Mouse (Mus musculus) large intestine, adult 2 months (tissue): ENCODE measurements around the gene Steap1. TPM values are rescaled to one million over a fixed set of nuclear protein-coding genes. Genes with fewer than 3 reads are reported as not detected.

Experiments used
- DNase-seq: peaks from one replicate; pipeline ENCODE4 v3.0.0-alpha.2; 2012; ENCODE audit warnings: low read depth, low spot score
- WGBS: fragments of 180-500 bp; shearing (Covaris S2); methylation state at CpG from one replicate; pipeline ENCODE4 v1.1.7; 2018; 5-methylcytosine and 5-hydroxymethylcytosine counted together
- polyA plus RNA-seq: library from polyadenylated mRNA; depleted of rRNA; stranded (reverse); fragments of >200 nt; gene quantifications from 2 replicates; pipeline ENCODE4 v1.2.3, GENCODE M21; 2012; rRNA removed

The Steap1 gene
- polyA plus RNA-seq, 1 experiment: 3.7 TPM

GRCm38 (mm10) chr5:5688945-5689540 is 60.1 kb downstream of the Steap1 start:
- DNase-seq: no peak
- WGBS: 51% methylated on average over 8 of the region's 8 CpGs

- DNase-seq: no peak
- 21% methylated on average over 6 of the region's 6 CpGs for WGBS
Observed at GRCm38 (mm10) chr5:5688228-5688627, 60.9 kb downstream of the Steap1 start.

GRCm38 (mm10) chr5:5686973-5687372 is 62.2 kb downstream of the Steap1 start:
- 24% methylated on average over 1 of the region's 1 CpGs for WGBS
- DNase-seq: no peak

Other genes starting within 250 kb of the Steap1 start
- gene Cldn12, start 234.4 kb downstream of the Steap1 start, polyA plus RNA-seq: 18.3 and 26.7 TPM in 2 replicates
- gene Gtpbp10, start 189.8 kb downstream of the Steap1 start, polyA plus RNA-seq: 2.4 and 3.1 TPM in 2 replicates
- gene Gm8773, start 175.5 kb downstream of the Steap1 start, polyA plus RNA-seq: 0.19 and 0.26 TPM in 2 replicates
- 0.11 and 0.62 TPM in 2 replicates for gene Cfap69, start 85.1 kb downstream of the Steap1 start, polyA plus RNA-seq
- gene Steap2, start 54.7 kb downstream of the Steap1 start, polyA plus RNA-seq: 2.3 and 5.2 TPM in 2 replicates